Mouse (Mus musculus) c-Kit-positive CD71-positive TER-119-negative erythroid progenitor cells, embryonic 14.5 days (primary cell): ENCODE data around the gene Hsdl2.

Source experiments
- DNase-seq: peaks from one replicate; pipeline ENCODE4 v3.0.0-alpha.2; 2013; ENCODE audit warnings: low read depth

The Hsdl2 gene

DNA sequence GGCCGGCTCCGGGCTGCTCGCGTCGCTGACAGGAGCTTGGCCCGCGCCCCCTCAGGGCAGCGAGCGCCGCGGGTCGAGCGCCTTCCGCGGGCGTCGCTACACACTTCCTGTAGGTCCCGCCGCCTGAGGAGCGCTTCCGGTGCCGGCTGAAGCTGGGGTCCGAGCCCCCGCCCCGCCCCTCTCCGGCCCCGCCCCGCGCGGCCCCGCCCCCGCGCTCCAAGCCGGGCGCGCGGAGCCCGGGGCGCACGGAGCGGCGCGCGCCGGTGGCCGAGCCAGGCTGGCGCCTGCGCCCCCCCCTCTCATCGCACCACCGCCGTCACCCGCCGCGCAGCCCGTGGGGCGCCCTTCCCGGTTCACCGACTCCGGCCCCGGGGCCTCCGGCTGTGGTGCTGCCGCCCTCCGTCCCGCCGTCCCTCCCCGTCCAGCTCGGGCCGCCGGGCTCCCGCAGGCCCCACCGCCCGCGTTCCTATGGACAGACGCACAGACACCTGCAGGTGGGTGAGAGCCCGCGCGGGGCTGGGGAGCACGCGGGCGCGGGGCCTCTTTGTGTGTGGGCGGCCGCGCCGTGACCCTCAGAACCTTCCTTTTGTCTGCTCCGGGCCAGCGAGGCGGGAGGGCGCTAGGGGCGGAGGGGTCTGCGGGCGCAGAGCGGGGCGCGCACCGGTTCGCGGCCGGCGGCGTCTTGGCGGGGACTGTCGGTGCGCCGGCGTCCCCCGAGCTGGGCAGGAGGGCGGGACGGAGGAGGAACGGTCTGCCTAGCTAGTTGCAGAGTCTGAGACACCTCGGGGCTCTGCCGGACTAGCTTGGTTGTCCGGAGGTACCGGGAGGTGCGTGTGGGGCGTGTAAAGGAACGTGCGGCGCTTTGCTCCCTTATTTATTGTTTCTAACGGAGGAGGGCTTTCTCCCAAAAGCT, 44.9 kb downstream of the Hsdl2 start, which contains the start of gene E130308A19Rik:
Gene E130308A19Rik (plus strand): TSS at position 214 of the 913 bp plus-strand sequence.
- no peak for DNase-seq

DNA sequence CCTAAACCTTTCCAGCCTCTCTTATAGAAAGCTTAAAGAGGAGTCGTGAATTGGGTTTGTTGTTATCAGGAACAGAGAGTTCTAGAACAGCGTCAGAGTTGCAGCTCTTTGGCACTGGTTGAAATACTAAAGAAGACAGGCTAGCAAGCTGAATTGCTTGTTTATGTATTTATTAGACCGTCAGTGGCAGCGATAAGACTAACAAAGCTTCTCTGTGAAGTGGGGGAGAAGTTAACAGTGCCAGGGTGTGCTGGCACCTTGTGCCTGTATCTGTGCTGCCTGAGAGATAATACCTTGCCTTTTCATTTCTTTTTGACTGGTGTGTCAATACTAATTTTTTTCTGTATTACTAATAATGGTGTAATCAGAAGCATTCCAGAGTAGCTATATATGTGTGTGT, 46.9 kb downstream of the Hsdl2 start:
- DNase-seq = no peak

DNA sequence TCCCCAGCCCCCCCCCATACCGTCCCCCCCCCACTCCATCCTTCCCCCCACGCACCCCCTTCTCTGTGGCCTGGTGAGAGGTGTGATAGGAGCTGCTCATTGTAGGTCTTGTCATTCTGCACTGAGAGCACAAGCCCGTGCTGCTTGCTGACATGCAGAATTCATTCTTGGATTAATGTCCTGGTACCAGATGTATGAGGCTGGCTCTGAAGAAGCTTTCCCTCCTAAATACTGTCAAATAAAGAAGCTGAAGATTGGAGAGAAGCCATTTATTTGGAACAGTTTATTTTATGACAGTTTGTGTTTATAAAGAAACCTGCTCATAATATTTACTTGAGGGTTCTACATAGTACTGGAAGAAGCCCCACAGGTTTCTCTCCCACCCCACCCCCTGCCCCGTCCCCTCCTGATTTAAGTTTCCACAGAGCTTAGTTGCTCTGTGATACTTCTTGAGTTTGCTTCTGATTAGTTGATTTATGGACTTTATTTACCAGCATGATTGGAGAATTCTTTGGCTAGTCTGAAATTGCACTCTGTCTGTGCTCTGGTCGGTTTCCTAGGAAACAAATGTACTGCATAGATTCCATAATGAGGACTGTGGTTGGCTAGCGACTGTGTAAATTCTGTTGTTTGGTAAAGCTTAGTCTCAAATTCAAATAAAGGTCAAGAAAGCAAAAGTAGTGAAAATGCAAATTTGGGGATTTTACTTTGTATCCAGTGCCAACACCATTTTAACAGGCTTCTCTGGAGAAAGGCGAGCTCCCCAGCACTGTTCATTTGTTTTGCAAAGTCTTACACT, 47.9 kb downstream of the Hsdl2 start:
- no peak for DNase-seq

DNA sequence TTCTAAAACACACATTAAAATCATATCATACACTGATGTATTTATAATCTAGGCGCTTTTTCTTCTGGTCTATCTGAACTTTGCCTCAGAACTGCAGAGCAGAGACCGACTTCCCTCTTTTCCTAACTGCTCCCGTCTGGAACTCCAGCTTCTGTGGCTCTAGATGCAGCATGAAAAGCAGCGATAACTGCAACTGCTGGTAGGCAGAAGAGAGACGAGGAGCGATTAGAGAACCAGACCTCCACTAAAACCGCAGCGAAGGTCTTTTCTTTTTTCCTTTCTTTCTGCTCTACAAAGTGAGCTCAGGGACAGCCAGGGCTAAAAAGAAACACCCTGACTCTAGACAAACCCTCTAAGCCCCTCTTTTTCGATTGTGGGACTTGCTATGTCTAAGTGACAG, 48.8 kb downstream of the Hsdl2 start:
- no peak for DNase-seq

DNA sequence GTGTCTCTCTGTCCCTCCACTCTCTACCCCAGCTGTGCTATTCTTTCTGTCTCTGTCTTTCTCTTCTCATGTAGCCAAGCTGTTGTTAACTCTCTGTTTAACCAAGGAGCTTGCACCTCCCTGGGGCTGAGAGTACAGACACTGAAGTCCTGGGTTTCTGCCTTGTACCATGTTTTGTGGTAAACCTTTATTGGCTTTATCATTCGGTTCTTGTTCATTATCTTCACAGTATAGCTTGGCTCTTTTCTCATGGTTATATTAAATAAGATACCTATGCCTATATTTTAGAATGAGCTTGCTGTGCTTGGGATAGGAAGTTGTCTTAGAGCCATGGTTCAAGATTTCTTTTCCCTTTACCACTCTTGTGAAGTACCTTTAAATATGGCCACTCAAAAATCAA, 53.2 kb downstream of the Hsdl2 start:
- no peak for DNase-seq

DNA sequence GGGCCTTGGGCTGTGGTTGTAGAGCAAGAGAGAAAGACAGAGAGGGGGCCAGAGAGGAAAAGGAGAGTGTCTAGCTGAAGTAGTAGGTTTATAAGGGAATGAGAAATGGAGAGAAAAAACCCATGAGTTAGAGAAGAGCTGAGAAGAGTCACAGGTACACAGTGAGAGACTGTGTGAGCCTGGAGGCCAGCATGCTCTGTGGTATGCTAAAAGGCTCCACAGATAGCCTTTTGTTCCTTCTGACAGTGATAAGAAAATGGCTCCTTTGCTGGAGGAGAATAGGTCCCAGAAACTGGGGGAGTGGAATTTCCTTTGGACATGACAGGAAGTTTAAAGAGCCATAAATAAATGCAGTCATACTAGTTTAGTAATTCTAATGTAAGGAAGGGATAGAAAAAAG, 57.8 kb downstream of the Hsdl2 start:
- DNase-seq = no peak

DNA sequence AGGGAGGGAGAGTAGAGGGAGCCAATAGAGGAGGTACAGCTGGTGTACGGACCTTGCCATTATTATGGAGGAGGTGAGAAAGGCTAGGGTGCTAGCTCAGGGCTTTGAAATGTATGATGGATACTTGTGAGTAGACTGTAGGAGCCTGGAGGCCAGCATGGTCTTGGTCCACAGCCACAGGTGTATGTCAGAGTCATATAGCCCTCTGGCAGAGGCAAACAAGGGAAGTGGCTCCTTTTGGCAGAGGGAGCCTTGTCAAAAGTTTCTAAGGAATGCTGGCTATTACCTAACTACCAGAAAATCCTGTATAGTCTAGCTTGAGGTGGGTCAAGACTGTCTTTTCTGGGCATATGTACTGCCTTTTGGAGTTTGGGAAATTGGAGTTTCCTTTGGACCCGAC, 59.4 kb downstream of the Hsdl2 start:
- no peak for DNase-seq

DNA sequence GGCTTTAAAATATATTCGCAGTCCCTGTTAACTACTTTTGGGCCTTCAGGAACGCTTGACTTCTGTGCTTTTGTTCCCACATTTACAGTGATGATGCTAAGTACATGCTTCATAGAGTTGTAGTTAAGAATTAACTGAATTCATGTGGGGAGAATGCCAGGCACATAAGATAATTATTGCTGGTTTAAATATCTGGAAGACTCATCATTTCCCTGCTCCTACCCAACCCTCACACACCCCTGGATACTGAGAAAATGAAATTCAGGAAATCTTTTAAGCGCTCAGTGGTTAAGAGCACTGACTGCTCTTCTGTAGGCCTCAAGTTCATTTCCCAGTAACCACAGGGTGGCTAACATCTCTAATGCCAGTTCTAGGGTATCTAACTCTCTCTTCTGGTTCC, 60.7 kb downstream of the Hsdl2 start:
- no peak for DNase-seq

DNA sequence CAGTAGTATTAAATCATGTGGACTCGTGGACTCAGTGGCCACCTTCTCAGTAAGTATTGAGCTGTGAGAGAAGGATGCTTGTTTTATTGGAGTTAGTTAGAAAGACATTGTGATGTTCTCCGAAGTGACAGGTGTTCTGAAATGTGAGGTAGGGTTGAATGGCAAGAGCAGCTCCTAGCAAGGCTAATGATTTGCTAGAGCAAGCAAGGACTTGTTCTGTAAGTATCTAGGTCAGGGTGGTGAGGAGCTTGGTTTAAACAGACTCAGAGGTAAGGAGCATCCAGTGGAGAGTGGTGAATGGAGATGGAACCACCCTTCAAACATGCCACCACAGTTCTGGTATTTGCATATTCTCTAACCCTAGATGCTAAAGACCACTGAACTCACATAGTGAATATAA, 61.3 kb downstream of the Hsdl2 start:
- no peak for DNase-seq

DNA sequence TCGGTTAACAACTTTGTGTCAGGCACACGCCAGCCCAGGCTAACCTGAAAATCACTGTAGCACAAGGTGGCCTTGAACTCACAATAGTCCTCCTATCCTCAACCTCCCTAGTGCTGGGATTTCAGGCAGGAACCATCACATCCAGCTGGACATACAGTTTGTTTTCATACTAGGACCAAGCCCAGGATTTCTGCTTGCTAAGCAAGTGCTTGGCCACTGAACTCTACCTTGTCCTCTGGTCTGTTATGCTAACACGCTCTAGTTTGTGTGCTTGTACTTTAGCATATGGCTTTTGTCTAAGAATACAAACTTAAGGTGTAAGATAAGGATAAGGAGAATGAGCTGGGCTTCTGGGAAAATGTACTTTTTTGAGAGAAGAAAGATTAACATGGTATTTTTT, 63.1 kb downstream of the Hsdl2 start:
- DNase-seq = no peak

DNA sequence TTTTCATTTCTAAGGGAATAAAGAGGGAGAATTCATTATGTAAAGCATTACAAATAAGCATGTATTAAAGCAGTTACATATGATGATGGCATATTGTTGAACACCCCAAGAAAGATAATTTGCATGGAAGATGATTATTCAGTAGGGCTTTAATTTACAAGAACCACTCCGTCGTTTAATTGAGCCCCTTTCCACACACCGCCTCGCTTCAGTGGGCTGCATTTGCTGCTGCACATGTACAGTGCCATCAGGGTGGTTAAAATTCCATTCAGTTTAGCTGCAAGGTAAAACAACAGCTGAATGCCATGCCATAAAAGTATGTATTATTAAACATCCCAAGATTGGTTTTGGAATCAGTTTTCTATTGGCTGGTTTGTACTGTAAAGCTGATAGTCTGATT, 63.6 kb downstream of the Hsdl2 start:
- no peak for DNase-seq

DNA sequence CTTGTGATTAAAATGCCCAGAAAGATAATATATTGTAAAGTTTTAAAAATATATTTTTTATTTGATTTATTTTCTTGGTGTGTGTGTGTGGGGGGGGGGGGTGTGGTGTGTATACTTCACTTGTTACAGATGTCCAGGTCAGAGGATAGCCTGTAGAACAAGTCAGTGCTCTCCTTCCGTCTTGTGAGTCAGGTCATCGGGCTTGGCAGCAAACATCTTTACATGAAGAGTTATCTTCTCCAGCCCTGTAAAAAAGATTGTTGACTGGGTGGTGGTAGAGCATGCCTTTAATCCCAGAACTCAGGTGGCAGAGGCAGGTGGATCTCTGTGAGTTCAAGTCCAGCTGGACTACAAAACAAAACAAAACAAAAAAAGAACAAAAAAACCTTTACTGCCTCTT, 64.2 kb downstream of the Hsdl2 start:
- DNase-seq = no peak

DNA sequence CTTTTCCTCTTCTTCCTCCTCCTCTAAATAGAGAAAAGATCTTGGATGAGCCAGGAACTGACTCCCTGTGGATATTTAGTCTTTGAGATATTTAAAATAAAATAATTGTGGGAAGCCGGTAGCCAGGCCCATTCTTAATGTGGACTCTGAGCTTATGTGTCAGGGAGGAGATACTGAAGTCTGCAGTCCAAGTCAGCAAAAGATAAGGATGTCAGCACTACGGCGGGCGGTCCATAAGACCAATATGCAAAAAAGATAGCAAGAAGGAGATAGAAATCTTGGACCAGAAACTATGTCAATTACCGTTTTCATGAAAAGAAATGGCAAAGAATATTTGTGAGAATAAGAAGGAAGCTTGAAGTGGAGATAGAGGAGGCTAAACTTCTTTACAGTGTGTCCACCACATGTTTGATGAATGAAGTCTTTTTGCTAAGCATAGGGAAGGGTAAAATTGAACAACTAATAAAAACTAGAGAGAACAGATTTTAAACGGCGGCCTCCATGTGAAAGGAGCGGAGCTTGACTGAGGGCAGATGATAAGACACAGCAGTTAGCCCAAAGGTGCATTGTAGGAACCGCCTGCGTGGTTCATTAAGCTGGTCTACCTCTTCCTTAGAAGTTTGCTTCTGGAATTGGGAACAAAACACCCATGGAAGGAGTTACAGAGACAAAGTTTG, 64.8 kb downstream of the Hsdl2 start:
- no peak for DNase-seq

DNA sequence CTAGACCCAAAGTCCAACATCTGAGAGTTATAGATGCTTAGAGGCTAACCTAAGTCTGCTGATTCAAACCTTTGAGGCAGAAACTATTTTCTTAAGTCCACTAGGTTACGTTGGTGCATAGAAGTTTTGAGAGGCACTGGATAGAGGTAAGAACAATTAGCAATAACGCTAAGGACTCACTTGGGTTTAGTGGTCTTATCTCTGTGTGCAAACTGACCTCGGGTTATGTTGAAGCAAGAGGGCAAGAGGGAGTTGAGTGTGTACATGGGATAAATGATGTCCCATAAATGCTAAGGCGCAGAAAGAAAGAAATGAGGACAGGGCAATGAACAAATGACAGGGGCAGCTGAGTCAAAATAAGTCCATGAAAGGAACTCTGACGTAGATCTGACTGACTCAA, 67.8 kb downstream of the Hsdl2 start:
- no peak for DNase-seq

DNA sequence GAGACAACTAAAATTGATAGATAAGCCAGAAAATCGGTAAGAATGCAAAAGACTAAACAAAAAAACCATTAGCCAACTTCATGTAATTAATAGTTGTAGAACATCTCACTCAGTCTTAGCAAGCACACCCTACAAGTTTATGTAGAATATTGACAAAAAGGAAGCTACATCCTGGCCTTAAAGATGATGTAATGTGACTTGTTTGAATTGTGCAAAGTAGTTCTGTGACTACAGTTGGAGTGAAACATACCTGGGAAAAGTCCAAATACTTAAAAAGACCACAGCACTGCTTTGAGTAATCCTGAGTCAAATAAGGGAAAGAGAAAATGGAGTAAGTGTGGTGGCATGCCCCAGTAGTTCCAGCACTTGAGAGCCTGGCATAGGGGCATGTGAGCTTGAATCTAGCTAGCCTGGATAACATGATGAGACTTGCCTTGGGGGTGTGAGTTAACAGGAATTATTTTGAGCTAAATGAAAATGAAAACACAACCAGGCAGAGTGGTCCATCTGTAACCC, 70.9 kb downstream of the Hsdl2 start:
- no peak for DNase-seq

DNA sequence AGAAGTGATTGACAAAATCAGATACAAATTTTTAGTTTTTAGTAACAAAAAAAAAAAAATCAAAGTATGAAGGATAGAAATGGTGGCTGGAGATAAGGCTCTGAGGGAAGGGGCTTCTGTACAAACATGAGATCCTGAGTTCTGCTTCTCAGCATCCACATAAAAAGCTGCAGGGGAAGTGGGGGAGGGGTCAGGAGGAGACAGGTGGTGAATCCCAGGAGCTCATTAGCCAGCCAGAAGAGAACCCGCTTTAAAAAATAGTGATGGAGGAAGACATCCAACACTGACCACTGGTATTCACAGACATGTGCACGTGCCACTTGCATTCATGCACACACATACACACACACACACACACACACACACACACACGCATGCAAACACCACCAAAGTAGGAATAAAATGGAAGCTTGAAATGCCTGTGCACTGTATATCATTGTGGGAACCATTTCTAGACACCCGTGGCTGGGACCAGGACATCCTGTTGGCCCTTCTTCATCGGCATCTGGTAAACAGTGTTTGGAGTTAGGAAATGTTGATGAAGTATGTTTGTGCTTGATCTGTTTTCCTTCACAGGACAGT, 74.8 kb downstream of the Hsdl2 start:
- DNase-seq = no peak

DNA sequence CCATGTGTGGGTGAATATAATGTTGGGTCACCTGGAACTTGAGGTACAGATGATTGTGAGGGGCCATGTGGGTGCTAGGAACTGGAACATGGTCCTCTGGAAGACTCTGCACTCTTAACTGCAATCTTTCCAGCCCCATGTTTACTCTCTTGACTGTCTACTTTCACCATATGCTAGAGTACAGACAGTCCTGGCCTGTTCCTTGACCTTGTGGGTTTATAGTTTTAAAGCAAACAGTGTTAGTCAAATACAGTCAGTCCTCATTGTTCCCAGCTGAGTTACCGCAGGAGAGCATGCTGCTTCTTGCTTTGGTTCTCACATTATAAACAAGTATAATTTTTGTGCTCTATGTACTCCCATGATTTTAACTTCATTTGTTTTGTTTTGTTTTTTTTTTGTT, 80.8 kb downstream of the Hsdl2 start:
- no peak for DNase-seq

DNA sequence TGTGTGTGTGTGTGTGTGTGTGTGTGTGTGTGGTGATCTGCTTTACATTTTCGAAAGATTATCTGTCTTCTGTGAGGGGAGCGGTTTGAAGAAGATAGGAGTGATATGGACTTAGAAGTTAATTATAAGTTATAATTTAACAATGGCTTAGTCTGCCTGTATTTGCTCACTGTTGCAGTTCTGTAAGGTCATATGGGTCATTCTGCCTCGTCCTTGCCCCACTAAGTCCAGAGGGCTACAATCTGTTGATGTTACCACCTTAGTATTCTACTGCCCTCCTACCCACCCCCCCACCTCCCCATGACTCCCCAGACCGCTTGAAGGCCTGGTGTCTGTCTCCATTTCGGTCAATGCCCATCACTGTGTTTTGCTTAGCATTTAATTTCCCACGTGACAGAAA, 82.1 kb downstream of the Hsdl2 start:
- DNase-seq = no peak

DNA sequence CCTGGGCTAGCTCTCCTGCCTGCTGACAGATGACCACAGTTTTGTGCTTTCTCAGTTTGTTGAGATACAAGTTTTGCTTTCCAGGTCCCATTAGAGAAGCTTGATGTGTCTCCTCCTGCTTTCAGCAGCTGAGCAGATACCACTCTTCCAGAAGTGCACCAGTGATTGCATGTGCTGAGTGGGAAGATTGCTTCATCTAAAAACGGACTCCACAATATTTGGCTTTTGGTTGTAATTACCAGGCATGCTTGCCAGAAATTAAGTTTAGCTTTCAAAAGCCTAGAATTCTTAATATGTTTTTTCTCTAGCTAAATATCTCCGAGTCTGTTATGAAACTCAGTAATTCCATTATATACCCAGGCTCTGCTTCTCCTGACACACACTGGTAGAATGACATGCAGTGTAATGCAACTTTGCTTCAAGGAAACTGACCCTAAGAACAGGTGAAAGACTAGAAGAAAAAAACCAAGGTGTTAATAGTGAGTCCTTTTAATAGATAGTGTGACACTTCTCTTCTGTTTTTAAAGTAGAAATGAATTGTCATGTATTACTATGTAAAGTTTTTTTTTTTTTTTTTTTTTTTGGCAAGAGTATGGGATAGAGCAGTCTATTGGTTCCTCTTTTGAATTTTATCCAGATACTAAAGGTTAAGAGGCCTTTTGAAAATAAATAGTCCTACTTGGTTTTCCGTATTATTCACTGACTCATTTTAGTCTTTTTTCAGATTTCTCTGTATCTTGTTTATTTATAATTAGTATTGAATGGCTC, 85.4 kb downstream of the Hsdl2 start:
- DNase-seq = no peak

DNA sequence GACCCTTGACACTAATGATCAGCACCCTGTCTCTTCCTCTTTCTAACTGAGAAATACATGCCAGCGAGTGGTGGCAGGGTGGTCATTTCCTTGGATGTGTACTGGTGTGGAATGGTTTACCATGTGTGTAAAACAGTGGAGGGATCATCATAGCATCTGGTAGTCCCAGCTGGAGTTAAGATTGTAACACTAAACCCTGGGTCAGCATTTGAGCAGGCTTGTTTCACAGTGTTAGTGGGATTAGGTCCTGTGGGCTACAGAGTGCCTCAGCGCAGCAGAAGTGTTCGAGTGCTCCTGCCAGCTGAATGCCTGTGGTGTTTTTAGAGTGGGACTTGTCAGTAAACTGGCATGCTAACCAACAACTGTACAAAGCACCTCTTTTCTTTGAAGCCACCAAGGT, 86.7 kb downstream of the Hsdl2 start:
- DNase-seq = no peak
